Mouse (Mus musculus): ENCODE results near the gene Trmt1l. TPM values are rescaled to one million over a fixed set of nuclear protein-coding genes. Genes with fewer than 3 reads are reported as not detected.

Trmt1l gene
- polyA plus RNA-seq, 1 experiment from 2014 or later: 48.2 TPM

- no peak overlapping the region for H3K9ac ChIP-seq
- WGBS: 42% methylated on average over 6 of the region's 6 CpGs
Measured at GRCm38 (mm10) chr1:151494711-151495110, 66.4 kb downstream of the Trmt1l start.

GRCm38 (mm10) chr1:151495635-151496285 is 67.4 kb downstream of the Trmt1l start:
- no peaks in the 10 kb centered on the region for H3K36me3 ChIP-seq
- no peaks in the 10 kb centered on the region for H3K27me3 ChIP-seq
- 95% methylated on average over 2 of the region's 2 CpGs for WGBS
- no peak overlapping the region for H3K9ac ChIP-seq
- peaks cover 27% of the 10 kb centered on the region for H3K4me1 ChIP-seq
- ATAC-seq (ENCODE audit: insufficient number of reproducible peaks, low FRiP score, low TSS enrichment, low read depth): no peak
- H3K4me3 ChIP-seq (replicated peaks): no peak overlapping the region
- no peaks in the 10 kb centered on the region for H3K9me3 ChIP-seq (replicated peaks)
- no peak overlapping the region for H3K4me2 ChIP-seq (replicated peaks)
- no peak overlapping the region for H3K27ac ChIP-seq (replicated peaks)

More at GRCm38 (mm10) chr1:151494711-151495110, 66.4 kb downstream of the Trmt1l start:
- no peaks in the 10 kb centered on the region for H3K9me3 ChIP-seq (replicated peaks)
- H3K4me3 ChIP-seq (replicated peaks): no peak overlapping the region
- no peaks in the 10 kb centered on the region for H3K36me3 ChIP-seq
- H3K27ac ChIP-seq (replicated peaks): no peak overlapping the region
- H3K4me2 ChIP-seq (replicated peaks): no peak overlapping the region
- H3K4me1 ChIP-seq: peaks cover 31% of the 10 kb centered on the region
- ATAC-seq (ENCODE audit: insufficient number of reproducible peaks, low FRiP score, low TSS enrichment, low read depth): no peak
- H3K27me3 ChIP-seq: no peaks in the 10 kb centered on the region

- Histone ChIP-seq H3K4me1 (peaks cover 20% of the 10 kb centered on the region), H3K27me3 (no peaks in the 10 kb centered on the region), H3K4me3 (replicated peaks) (no peak overlapping the region), H3K36me3 (no peaks in the 10 kb centered on the region), H3K9ac (no peak overlapping the region), H3K27ac (replicated peaks) (no peak overlapping the region), H3K9me3 (replicated peaks) (no peaks in the 10 kb centered on the region), H3K4me2 (replicated peaks) (no peak overlapping the region)
- WGBS: 87% methylated on average over 8 of the region's 8 CpGs
- ATAC-seq (ENCODE audit: insufficient number of reproducible peaks, low FRiP score, low TSS enrichment, low read depth): no peak
Measured at GRCm38 (mm10) chr1:151497028-151497427, 68.7 kb downstream of the Trmt1l start.

GRCm38 (mm10) chr1:151497942-151498341 is 69.6 kb downstream of the Trmt1l start:
- H3K4me2 ChIP-seq (replicated peaks): no peak overlapping the region
- no peak overlapping the region for H3K9ac ChIP-seq
- no peaks in the 10 kb centered on the region for H3K9me3 ChIP-seq (replicated peaks)
- H3K4me1 ChIP-seq: peaks cover 20% of the 10 kb centered on the region
- no peak overlapping the region for H3K4me3 ChIP-seq (replicated peaks)
- WGBS: 71% methylated on average over 2 of the region's 2 CpGs
- no peaks in the 10 kb centered on the region for H3K27me3 ChIP-seq
- ATAC-seq (ENCODE audit: insufficient number of reproducible peaks, low FRiP score, low TSS enrichment, low read depth): no peak
- no peaks in the 10 kb centered on the region for H3K36me3 ChIP-seq
- no peak overlapping the region for H3K27ac ChIP-seq (replicated peaks)

GRCm38 (mm10) chr1:151498381-151498780 is 70.0 kb downstream of the Trmt1l start:
- no peak overlapping the region for H3K4me3 ChIP-seq (replicated peaks)
- H3K9me3 ChIP-seq (replicated peaks): no peaks in the 10 kb centered on the region
- no peak overlapping the region for H3K4me2 ChIP-seq (replicated peaks)
- no peaks in the 10 kb centered on the region for H3K36me3 ChIP-seq
- H3K9ac ChIP-seq: no peak overlapping the region
- H3K27me3 ChIP-seq: no peaks in the 10 kb centered on the region
- no peak overlapping the region for H3K27ac ChIP-seq (replicated peaks)
- ATAC-seq (ENCODE audit: insufficient number of reproducible peaks, low FRiP score, low TSS enrichment, low read depth): no peak
- H3K4me1 ChIP-seq: peaks cover 20% of the 10 kb centered on the region
- WGBS: 80% methylated on average over 3 of the region's 3 CpGs

GRCm38 (mm10) chr1:151499815-151500501 is 71.6 kb downstream of the Trmt1l start:
- ATAC-seq (ENCODE audit: insufficient number of reproducible peaks, low FRiP score, low TSS enrichment, low read depth): peak; percentile 35
- Histone ChIP-seq H3K9ac (peak overlapping the region; percentile 95), H3K4me1 (peaks cover 16% of the 10 kb centered on the region), H3K36me3 (no peaks in the 10 kb centered on the region), H3K27me3 (no peaks in the 10 kb centered on the region), H3K9me3 (replicated peaks) (no peaks in the 10 kb centered on the region), H3K4me3 (replicated peaks) (peak overlapping the region; percentile 90), H3K4me2 (replicated peaks) (peak overlapping the region; percentile 54), H3K27ac (replicated peaks) (peak overlapping the region; percentile 99)
- WGBS: under 1% methylated on average over 52 of the region's 59 CpGs

- Histone ChIP-seq H3K9me3 (replicated peaks) (no peaks in the 10 kb centered on the region), H3K4me1 (peaks cover 13% of the 10 kb centered on the region), H3K27me3 (no peaks in the 10 kb centered on the region), H3K4me3 (replicated peaks) (peak within 1 kb of the TSS; percentile 90), H3K36me3 (no peaks in the 10 kb centered on the region), H3K27ac (replicated peaks) (peak within 1 kb of the TSS; percentile 99), H3K9ac (peak within 1 kb of the TSS; percentile 95), H3K4me2 (replicated peaks) (peak within 1 kb of the TSS; percentile 54)
- under 1% methylated on average over 70 of the region's 90 CpGs for WGBS
- peak; percentile 98 for ATAC-seq (ENCODE audit: insufficient number of reproducible peaks, low FRiP score, low TSS enrichment, low read depth)
Measured at GRCm38 (mm10) chr1:151500531-151501361, 72.4 kb downstream of the Trmt1l start, which contains the start of gene Rnf2. Rnf2 (minus strand) TSS chr1:151500955.

Small RNA genes lying within 50 kb of the gene (microRNA-seq; reads per million reads assigned to microRNA genes)
- not detected for gene Mir7682 (ENCODE audit: borderline number of aligned reads)

Other genes starting within 250 kb of the Trmt1l start
- gene Gm47985, start 246.0 kb upstream of the Trmt1l start, polyA plus RNA-seq (2015; fragmentation: Nextera tagmentation; extraction: Ambion mirVana): 0.16 TPM in 1 of 2 replicates, not detected in the other
- gene Gm8947, start 236.2 kb upstream of the Trmt1l start, polyA plus RNA-seq (2015; fragmentation: Nextera tagmentation; extraction: Ambion mirVana): 0.28 and 0.44 TPM in 2 replicates
- not detected in 2 replicates for gene Gm47995, start 230.1 kb upstream of the Trmt1l start, polyA plus RNA-seq (2015; fragmentation: Nextera tagmentation; extraction: Ambion mirVana)
- gene 3110040M04Rik, start 224.4 kb upstream of the Trmt1l start, polyA plus RNA-seq (2015; fragmentation: Nextera tagmentation; extraction: Ambion mirVana): 0.21 TPM in 1 of 2 replicates, not detected in the other
- gene Gm47996, start 218.4 kb upstream of the Trmt1l start, polyA plus RNA-seq (2015; fragmentation: Nextera tagmentation; extraction: Ambion mirVana): not detected in 2 replicates
- 256 and 268 TPM in 2 replicates for gene Ivns1abp, start 84.1 kb upstream of the Trmt1l start, polyA plus RNA-seq (2015; fragmentation: Nextera tagmentation; extraction: Ambion mirVana)
- gene Swt1, start 87 bp upstream of the Trmt1l start, polyA plus RNA-seq (2015; fragmentation: Nextera tagmentation; extraction: Ambion mirVana): 24.2 and 26.7 TPM in 2 replicates
- gene Rnf2, start 72.4 kb downstream of the Trmt1l start, polyA plus RNA-seq (2015; fragmentation: Nextera tagmentation; extraction: Ambion mirVana): 80.1 and 83.8 TPM in 2 replicates
- 18.9 and 22.0 TPM in 2 replicates for gene Fam129a, start 142.6 kb downstream of the Trmt1l start, polyA plus RNA-seq (2015; fragmentation: Nextera tagmentation; extraction: Ambion mirVana)